Mouse (Mus musculus) brain, adult 2 months (tissue): ENCODE results near the gene Etv6.

Experiments used
- DNase-seq: peaks from one replicate; pipeline ENCODE4 v3.0.0; 2011; ENCODE audit warnings: low read depth, low spot score

The Etv6 gene

DNA sequence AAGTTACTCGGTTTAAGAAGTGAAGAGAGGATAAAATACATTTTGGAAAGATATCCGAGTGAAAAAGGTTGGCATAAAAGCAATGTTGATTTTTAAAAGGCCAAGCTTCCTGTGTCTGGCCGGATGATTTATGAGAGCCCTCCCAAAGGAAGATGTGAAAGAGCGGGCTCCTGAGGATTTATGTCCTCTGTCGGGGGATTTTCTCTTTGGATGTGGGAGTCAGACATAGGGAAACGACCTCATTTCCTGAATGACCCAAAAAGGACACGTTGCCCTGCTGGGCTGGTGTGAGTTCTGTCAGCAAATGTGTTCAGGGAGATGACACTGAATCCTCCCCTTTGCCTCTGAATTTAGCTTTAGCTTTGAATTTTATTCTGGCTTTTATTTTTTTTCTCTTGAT lies 8.0 kb downstream of the Etv6 start:
- no peak for DNase-seq

GRCm38 (mm10) chr6:134045092-134045868 lies 9.8 kb downstream of the Etv6 start:
- no peak for DNase-seq

DNA sequence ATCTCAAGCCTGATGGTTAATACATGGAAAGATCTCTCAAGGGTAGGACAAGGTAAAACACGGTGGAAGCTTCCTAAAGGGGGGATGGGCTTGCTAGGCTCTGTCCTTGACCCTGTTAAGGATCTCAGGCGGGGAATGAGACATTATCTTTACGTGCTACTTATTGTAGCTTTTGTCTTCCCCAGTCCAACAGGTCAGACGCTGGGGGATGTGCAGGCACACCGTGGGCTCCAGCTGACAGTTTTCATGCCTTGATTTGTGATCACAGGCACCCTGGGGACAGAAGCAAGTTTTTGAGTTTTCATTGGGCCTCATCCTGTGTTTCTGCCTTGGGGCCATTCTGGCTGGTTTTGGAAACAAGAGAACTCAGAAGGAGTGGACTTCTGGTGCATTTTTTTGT lies 10.6 kb downstream of the Etv6 start:
- DNase-seq = no peak

- DNase-seq = no peak
Observed at GRCm38 (mm10) chr6:134047249-134047648, 11.7 kb downstream of the Etv6 start.

GRCm38 (mm10) chr6:134047974-134048373 lies 12.5 kb downstream of the Etv6 start:
- DNase-seq = no peak

DNA sequence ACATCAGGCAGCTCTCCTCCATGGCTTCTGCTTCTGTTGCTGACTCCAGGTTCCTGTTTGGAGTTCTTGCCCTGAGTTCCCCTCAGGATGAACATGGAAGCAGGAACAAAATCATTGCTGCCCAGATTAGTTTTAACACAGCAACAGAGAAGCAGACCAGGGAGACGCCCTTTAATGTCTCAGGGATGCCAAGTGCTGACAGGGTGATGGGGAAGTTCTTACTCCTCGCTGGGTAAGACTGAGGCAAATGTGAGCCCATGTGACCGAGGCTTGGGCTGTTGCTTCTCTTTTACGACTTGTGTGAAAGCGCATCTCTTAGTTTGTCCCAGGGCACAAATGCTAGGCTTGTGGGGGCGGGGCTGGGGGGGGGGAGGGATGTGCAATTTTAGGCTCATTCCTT lies 13.5 kb downstream of the Etv6 start:
- DNase-seq = no peak

GRCm38 (mm10) chr6:134050466-134050865 lies 15.0 kb downstream of the Etv6 start:
- no peak for DNase-seq

- DNase-seq = no peak
Observed at GRCm38 (mm10) chr6:134051950-134052349, 16.4 kb downstream of the Etv6 start.

GRCm38 (mm10) chr6:134053146-134053545 lies 17.6 kb downstream of the Etv6 start:
- no peak for DNase-seq

GRCm38 (mm10) chr6:134053566-134053965 lies 18.1 kb downstream of the Etv6 start:
- no peak for DNase-seq

GRCm38 (mm10) chr6:134055588-134055987 lies 20.1 kb downstream of the Etv6 start:
- no peak for DNase-seq

GRCm38 (mm10) chr6:134058451-134058850 lies 23.0 kb downstream of the Etv6 start:
- DNase-seq = no peak

GRCm38 (mm10) chr6:134058886-134059551 lies 23.5 kb downstream of the Etv6 start:
- DNase-seq = no peak

DNA sequence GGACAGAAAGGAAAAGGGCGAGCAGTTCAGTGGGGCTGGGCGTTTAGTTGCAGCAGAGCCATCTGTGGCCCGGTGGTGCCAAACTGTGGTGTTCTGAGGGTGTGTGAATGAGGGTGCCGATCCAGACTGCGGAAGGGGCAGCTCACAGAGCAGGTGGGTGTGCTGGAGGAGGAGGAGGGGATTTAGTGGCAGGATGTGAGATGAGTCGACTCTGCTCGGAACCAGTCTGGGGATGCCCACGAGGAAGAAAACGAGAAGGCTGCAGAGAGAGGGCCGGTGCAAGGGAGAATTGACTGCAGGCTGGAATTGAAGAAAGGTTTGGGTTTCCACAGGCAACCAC lies 24.0 kb downstream of the Etv6 start:
- DNase-seq = peak; percentile 64

DNA sequence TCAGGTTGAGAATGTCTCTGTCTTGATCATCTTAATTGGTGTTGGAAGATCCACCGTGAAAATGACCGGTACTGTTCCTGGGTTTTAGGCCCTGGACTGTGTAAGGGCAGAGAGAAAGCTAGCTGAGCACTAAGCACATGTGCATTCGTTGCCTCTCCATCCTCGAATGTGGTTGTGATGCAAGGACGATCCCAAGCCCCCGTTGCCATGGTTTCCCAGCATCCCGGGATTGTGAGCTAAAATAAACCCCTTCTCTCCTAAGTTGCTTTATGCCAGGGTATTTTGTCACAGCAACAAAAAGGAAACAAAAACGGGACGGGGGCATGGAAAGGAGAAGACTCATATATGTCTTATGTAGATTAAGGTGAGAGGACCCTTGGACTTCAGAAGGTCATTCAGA lies 24.5 kb downstream of the Etv6 start:
- DNase-seq = no peak

- DNase-seq = no peak
Observed at GRCm38 (mm10) chr6:134060811-134061210, 25.3 kb downstream of the Etv6 start.

DNA sequence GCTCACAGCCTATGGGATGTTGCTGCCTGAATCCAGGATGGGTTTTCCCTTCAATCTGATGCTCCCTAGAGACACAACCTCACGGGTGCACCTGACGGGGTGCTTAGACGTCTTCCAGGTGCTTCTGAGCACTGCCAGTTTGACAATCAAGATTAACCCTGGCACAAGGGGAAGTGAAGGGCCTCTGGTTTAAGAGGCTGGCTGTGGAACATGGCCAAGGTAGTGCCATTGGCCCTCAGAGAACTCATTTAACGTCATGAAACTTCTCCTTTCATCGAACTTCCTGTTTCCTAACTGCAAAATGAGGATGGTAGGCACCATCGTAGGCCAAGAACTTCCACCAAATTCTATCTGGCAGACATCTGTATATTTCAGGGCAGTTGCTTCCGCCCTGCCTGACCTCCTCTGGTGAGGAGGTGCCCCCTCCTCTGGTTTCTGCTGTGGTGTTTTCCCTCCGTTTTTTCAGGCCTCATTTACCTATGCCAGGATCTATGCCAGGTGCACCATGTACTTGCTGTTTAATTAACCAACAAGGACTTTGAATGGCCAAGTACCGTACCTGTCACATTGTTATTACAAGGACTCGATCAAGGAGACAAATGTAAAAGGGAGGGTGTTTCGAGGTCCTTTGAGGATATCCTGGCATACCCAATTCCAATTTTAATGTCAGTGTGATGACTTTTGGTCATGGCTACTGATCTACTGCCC lies 29.7 kb downstream of the Etv6 start:
- no peak for DNase-seq

- no peak for DNase-seq
Observed at GRCm38 (mm10) chr6:134066112-134066511, 30.6 kb downstream of the Etv6 start.

DNA sequence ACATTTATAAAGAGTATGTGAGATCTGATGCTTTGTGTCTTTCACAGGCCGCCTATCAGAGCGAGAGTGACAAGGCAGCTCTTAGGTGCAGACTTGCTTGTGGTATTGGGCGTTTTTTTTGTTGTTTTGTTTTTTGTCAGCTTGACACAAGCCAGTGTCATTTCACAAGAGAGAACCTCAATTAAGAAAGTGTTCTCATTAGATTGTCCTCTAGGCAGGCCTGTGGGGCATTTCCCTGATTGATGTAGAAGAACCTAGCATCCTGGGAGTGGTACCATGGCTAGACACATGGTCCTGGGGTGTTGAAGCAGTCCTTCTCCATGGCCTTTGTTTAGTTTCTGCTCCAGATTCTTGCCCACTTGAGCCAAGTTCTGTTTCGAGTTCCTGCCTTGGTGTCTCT lies 31.5 kb downstream of the Etv6 start:
- no peak for DNase-seq

GRCm38 (mm10) chr6:134067536-134067935 lies 32.0 kb downstream of the Etv6 start:
- DNase-seq = no peak

DNA sequence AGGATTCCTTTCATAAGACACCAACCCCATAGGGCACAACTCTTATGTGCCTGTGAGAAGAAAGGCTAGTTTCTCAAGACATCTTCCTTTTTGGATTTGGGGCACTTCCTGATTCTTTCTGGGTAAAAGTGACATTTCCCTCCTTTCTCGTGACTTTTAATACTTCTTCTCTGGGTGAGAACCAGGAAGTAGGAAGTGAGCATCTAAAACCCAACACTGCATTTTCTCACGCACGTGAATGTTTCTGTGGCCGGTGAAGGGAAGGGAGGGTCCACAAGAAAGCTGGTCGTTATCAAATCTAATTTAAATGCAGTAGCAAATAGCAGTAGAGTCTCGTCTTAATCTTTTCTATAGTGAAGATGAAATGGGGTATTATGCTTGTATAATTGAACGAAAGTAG lies 36.9 kb downstream of the Etv6 start:
- DNase-seq = no peak

DNA sequence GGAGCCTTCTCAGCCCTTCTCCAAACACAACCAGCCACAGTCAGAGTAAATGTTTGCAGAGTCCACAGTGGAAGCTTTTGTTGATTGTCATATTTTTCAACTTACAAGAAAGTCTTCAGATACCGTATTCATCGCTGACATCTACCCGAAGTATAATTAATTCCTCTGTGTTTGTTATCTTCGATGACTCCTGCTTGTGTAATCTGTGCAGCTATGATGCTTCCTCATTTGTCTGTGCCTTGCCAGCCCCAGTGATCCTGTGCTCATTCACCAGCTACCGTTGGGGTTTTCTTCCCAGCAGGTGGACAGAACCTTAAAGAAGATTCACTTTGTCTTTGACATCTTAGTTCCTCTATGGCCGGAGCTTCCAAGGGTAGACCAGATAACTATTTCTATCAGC lies 37.4 kb downstream of the Etv6 start:
- DNase-seq = no peak

GRCm38 (mm10) chr6:134074353-134074752 lies 38.9 kb downstream of the Etv6 start:
- DNase-seq = no peak
